Mouse (Mus musculus): ENCODE data around the gene Zfp507. TPM values are rescaled to one million over a fixed set of nuclear protein-coding genes. Genes with fewer than 3 reads are reported as not detected.

The Zfp507 gene
- polyA plus RNA-seq, 1 experiment from 2014 or later = 9.7 TPM

- no peaks in the 10 kb centered on the region for H3K4me1 ChIP-seq (ENCODE audit: control insufficient read depth in 2 of 2, insufficient read depth in 2 of 2, low read length in 2 of 2)
- H3K9me3 ChIP-seq (ENCODE audit: control insufficient read depth, low read length) = no peaks in the 10 kb centered on the region
- H3K27me3 ChIP-seq (ENCODE audit: control insufficient read depth, insufficient read depth, low read length) = no peaks in the 10 kb centered on the region
- H3K4me3 ChIP-seq (ENCODE audit: control insufficient read depth in 1 of 2, insufficient read depth in 1 of 2, low read depth in 1 of 2, low read length in 2 of 2) = no peak overlapping the region
- 76% methylated on average over 14 of the region's 14 CpGs for WGBS
- H3K4me2 ChIP-seq (ENCODE audit: low read length) = no peak overlapping the region
- ATAC-seq (ENCODE audit: insufficient number of reproducible peaks, insufficient read depth, low FRiP score, low read depth) = no peak
- H3K9ac ChIP-seq (ENCODE audit: low read length) = no peak overlapping the region
- H3K36me3 ChIP-seq (ENCODE audit: control insufficient read depth, insufficient read depth, low read length) = peaks cover 23% of the 10 kb centered on the region
- no peak overlapping the region for H3K27ac ChIP-seq (replicated peaks in 1 of 2; ENCODE audit: control insufficient read depth in 1 of 2, insufficient read depth in 1 of 2, low read depth in 2 of 2, low read length in 2 of 2)
Measured at GRCm38 (mm10) chr7:35747397-35747964, 55.3 kb downstream of the Zfp507 start.

GRCm38 (mm10) chr7:35746686-35747396 is 56.0 kb downstream of the Zfp507 start:
- ATAC-seq (ENCODE audit: insufficient number of reproducible peaks, insufficient read depth, low FRiP score, low read depth) = no peak
- Histone ChIP-seq H3K9me3 (ENCODE audit: control insufficient read depth, low read length) (no peaks in the 10 kb centered on the region), H3K4me2 (ENCODE audit: low read length) (no peak overlapping the region), H3K27me3 (ENCODE audit: control insufficient read depth, insufficient read depth, low read length) (no peaks in the 10 kb centered on the region), H3K36me3 (ENCODE audit: control insufficient read depth, insufficient read depth, low read length) (peaks cover 23% of the 10 kb centered on the region), H3K9ac (ENCODE audit: low read length) (no peak overlapping the region), H3K27ac (replicated peaks in 1 of 2; ENCODE audit: control insufficient read depth in 1 of 2, insufficient read depth in 1 of 2, low read depth in 2 of 2, low read length in 2 of 2) (no peak overlapping the region), H3K4me1 (ENCODE audit: control insufficient read depth in 2 of 2, insufficient read depth in 2 of 2, low read length in 2 of 2) (no peaks in the 10 kb centered on the region), H3K4me3 (ENCODE audit: control insufficient read depth in 1 of 2, insufficient read depth in 1 of 2, low read depth in 1 of 2, low read length in 2 of 2) (no peak overlapping the region)
- WGBS = 86% methylated on average over 12 of the region's 12 CpGs

- no peaks in the 10 kb centered on the region for H3K9me3 ChIP-seq (ENCODE audit: control insufficient read depth, low read length)
- H3K9ac ChIP-seq (ENCODE audit: low read length) = no peak overlapping the region
- H3K36me3 ChIP-seq (ENCODE audit: control insufficient read depth, insufficient read depth, low read length) = peaks cover 21% of the 10 kb centered on the region
- H3K4me3 ChIP-seq (ENCODE audit: control insufficient read depth in 1 of 2, insufficient read depth in 1 of 2, low read depth in 1 of 2, low read length in 2 of 2) = no peak overlapping the region
- H3K27ac ChIP-seq (replicated peaks in 1 of 2; ENCODE audit: control insufficient read depth in 1 of 2, insufficient read depth in 1 of 2, low read depth in 2 of 2, low read length in 2 of 2) = no peak overlapping the region
- no peaks in the 10 kb centered on the region for H3K4me1 ChIP-seq (ENCODE audit: control insufficient read depth in 2 of 2, insufficient read depth in 2 of 2, low read length in 2 of 2)
- 62% methylated on average over 6 of the region's 6 CpGs for WGBS
- ATAC-seq (ENCODE audit: insufficient number of reproducible peaks, insufficient read depth, low FRiP score, low read depth) = no peak
- no peak overlapping the region for H3K4me2 ChIP-seq (ENCODE audit: low read length)
- no peaks in the 10 kb centered on the region for H3K27me3 ChIP-seq (ENCODE audit: control insufficient read depth, insufficient read depth, low read length)
Measured at GRCm38 (mm10) chr7:35745281-35745702, 57.5 kb downstream of the Zfp507 start.

- no peak overlapping the region for H3K4me3 ChIP-seq (ENCODE audit: control insufficient read depth in 1 of 2, insufficient read depth in 1 of 2, low read depth in 1 of 2, low read length in 2 of 2)
- no peak overlapping the region for H3K4me2 ChIP-seq (ENCODE audit: low read length)
- H3K9ac ChIP-seq (ENCODE audit: low read length) = no peak overlapping the region
- H3K4me1 ChIP-seq (ENCODE audit: control insufficient read depth in 2 of 2, insufficient read depth in 2 of 2, low read length in 2 of 2) = no peaks in the 10 kb centered on the region
- no peak for ATAC-seq (ENCODE audit: insufficient number of reproducible peaks, insufficient read depth, low FRiP score, low read depth)
- H3K36me3 ChIP-seq (ENCODE audit: control insufficient read depth, insufficient read depth, low read length) = peaks cover 16% of the 10 kb centered on the region
- WGBS = 78% methylated on average over 9 of the region's 9 CpGs
- no peak overlapping the region for H3K27ac ChIP-seq (replicated peaks in 1 of 2; ENCODE audit: control insufficient read depth in 1 of 2, insufficient read depth in 1 of 2, low read depth in 2 of 2, low read length in 2 of 2)
- no peaks in the 10 kb centered on the region for H3K9me3 ChIP-seq (ENCODE audit: control insufficient read depth, low read length)
- no peaks in the 10 kb centered on the region for H3K27me3 ChIP-seq (ENCODE audit: control insufficient read depth, insufficient read depth, low read length)
Measured at GRCm38 (mm10) chr7:35744771-35745170, 58.0 kb downstream of the Zfp507 start.

GRCm38 (mm10) chr7:35742310-35742709 is 60.5 kb downstream of the Zfp507 start:
- Histone ChIP-seq H3K4me2 (ENCODE audit: low read length) (no peak overlapping the region), H3K4me1 (ENCODE audit: control insufficient read depth in 2 of 2, insufficient read depth in 2 of 2, low read length in 2 of 2) (no peaks in the 10 kb centered on the region), H3K9ac (ENCODE audit: low read length) (no peak overlapping the region), H3K27ac (replicated peaks in 1 of 2; ENCODE audit: control insufficient read depth in 1 of 2, insufficient read depth in 1 of 2, low read depth in 2 of 2, low read length in 2 of 2) (no peak overlapping the region), H3K36me3 (ENCODE audit: control insufficient read depth, insufficient read depth, low read length) (0 out of 2 replicates have a peak, but pooled peaks cover 4% of the 10 kb centered on the region), H3K9me3 (ENCODE audit: control insufficient read depth, low read length) (no peaks in the 10 kb centered on the region), H3K27me3 (ENCODE audit: control insufficient read depth, insufficient read depth, low read length) (no peaks in the 10 kb centered on the region), H3K4me3 (ENCODE audit: control insufficient read depth in 1 of 2, insufficient read depth in 1 of 2, low read depth in 1 of 2, low read length in 2 of 2) (no peak overlapping the region)
- no peak for ATAC-seq (ENCODE audit: insufficient number of reproducible peaks, insufficient read depth, low FRiP score, low read depth)
- WGBS = 64% methylated on average over 5 of the region's 5 CpGs

GRCm38 (mm10) chr7:35741858-35742257 is 60.9 kb downstream of the Zfp507 start:
- no peak overlapping the region for H3K27ac ChIP-seq (replicated peaks in 1 of 2; ENCODE audit: control insufficient read depth in 1 of 2, insufficient read depth in 1 of 2, low read depth in 2 of 2, low read length in 2 of 2)
- 48% methylated on average over 5 of the region's 5 CpGs for WGBS
- H3K27me3 ChIP-seq (ENCODE audit: control insufficient read depth, insufficient read depth, low read length) = no peaks in the 10 kb centered on the region
- H3K36me3 ChIP-seq (ENCODE audit: control insufficient read depth, insufficient read depth, low read length) = 0 out of 2 replicates have a peak, but pooled peaks cover 4% of the 10 kb centered on the region
- no peak overlapping the region for H3K4me3 ChIP-seq (ENCODE audit: control insufficient read depth in 1 of 2, insufficient read depth in 1 of 2, low read depth in 1 of 2, low read length in 2 of 2)
- no peak overlapping the region for H3K4me2 ChIP-seq (ENCODE audit: low read length)
- no peak overlapping the region for H3K9ac ChIP-seq (ENCODE audit: low read length)
- no peak for ATAC-seq (ENCODE audit: insufficient number of reproducible peaks, insufficient read depth, low FRiP score, low read depth)
- no peaks in the 10 kb centered on the region for H3K4me1 ChIP-seq (ENCODE audit: control insufficient read depth in 2 of 2, insufficient read depth in 2 of 2, low read length in 2 of 2)
- no peaks in the 10 kb centered on the region for H3K9me3 ChIP-seq (ENCODE audit: control insufficient read depth, low read length)

- WGBS = 78% methylated on average over 5 of the region's 5 CpGs
- no peaks in the 10 kb centered on the region for H3K9me3 ChIP-seq (ENCODE audit: control insufficient read depth, low read length)
- H3K36me3 ChIP-seq (ENCODE audit: control insufficient read depth, insufficient read depth, low read length) = no peaks in the 10 kb centered on the region
- H3K4me2 ChIP-seq (ENCODE audit: low read length) = no peak overlapping the region
- H3K9ac ChIP-seq (ENCODE audit: low read length) = no peak overlapping the region
- no peaks in the 10 kb centered on the region for H3K27me3 ChIP-seq (ENCODE audit: control insufficient read depth, insufficient read depth, low read length)
- no peak overlapping the region for H3K27ac ChIP-seq (replicated peaks in 1 of 2; ENCODE audit: control insufficient read depth in 1 of 2, insufficient read depth in 1 of 2, low read depth in 2 of 2, low read length in 2 of 2)
- no peak for ATAC-seq (ENCODE audit: insufficient number of reproducible peaks, insufficient read depth, low FRiP score, low read depth)
- H3K4me1 ChIP-seq (ENCODE audit: control insufficient read depth in 2 of 2, insufficient read depth in 2 of 2, low read length in 2 of 2) = no peaks in the 10 kb centered on the region
- no peak overlapping the region for H3K4me3 ChIP-seq (ENCODE audit: control insufficient read depth in 1 of 2, insufficient read depth in 1 of 2, low read depth in 1 of 2, low read length in 2 of 2)
Measured at GRCm38 (mm10) chr7:35740489-35741230, 62.1 kb downstream of the Zfp507 start.
